Mouse (Mus musculus) cerebellum, postnatal 14 days (tissue): Measurements from ENCODE around the gene Orc5.
"Not testable (repeated sequence)": the region's sequence is repeated elsewhere in the genome, so short reads cannot be mapped to it uniquely, and the experiment has no call there.

Experiments
- DNase-seq, 2 experiments: peaks; one replicate each; pipeline ENCODE4 v3.0.0; 2021; ENCODE audit warnings: mixed read lengths in 2 of 2

The Orc5 gene

DNA sequence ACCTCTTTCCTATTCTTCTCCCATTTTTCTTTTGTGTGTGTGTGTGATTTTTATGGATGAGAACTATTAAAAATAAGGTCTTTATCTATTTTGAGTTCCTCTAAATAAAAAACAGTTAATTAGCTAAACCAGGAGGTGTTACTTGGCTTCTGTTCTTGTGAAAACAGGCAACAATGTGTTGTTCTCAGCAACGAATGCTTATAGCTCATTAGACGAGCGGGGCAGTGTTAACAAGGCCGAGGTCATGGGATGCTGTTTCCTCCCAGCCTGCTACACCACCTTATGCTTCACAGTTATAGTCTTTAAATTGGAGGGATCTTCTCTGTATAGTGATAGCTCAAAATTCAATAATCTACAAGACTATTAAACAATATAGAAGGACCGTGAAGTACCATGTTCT, 17.7 kb downstream of the Orc5 start:
- DNase-seq = no peak

- DNase-seq = peak; percentile 67 to 70
Observed at GRCm38 (mm10) chr5:22522612-22523011, 27.6 kb downstream of the Orc5 start.

DNA sequence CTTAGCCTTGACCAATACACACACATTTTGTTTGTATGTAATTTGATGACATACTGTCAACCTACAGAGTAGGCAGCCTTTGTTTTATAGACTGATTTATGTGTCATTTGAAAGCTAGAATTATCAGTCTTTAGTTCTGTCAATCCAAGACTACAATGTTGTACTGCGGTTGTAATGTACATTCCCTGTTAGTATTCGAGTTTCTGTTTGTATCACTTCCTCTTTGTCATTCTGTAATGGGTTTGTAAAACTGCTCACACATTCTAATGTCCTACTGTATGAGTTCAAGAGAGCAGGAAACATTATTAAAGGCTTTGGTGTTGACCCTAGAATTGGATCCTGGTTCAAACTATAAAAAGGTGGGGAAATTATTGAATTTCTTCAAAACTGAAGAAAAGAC, 30.5 kb downstream of the Orc5 start:
- DNase-seq = no peak

DNA sequence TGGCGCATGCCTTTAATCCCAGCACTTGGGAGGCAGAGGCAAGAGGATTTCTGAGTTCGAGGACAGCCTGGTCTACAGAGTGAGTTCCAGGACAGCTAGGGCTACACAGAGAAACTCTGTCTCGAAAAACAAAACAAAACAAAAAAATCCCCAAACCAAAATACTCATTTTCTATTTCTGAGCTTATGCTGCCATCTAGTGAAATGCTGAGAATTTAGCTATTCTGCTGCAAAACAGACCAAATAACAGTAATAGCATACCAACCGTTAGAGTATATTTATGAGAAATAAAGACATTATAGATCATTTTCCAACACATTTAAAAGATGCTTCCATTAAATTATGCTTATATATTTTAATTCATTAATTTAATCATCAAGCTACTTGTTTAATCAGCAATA, 34.5 kb downstream of the Orc5 start:
- DNase-seq = peak in 1 of 2 experiments; percentile 52

DNA sequence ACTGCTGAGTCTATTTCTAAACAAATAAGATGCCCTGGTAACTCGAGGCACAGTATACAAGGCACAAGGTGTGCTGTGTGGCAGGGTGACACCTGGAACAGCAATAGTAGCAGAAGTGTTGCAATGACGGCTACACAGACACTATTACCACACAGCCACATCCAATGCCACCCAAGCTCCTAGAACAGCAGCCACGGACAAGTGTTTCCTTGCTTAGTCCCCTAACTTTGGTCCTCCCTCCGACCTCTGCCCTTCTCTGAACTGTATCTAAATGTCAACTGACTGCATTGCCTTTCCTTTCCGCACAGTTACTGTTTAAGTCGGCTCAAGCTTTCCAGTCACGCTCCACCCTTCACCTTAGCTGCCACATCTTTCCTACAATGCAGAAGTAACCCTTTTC, 36.0 kb downstream of the Orc5 start:
- not testable (repeated sequence) for DNase-seq

DNA sequence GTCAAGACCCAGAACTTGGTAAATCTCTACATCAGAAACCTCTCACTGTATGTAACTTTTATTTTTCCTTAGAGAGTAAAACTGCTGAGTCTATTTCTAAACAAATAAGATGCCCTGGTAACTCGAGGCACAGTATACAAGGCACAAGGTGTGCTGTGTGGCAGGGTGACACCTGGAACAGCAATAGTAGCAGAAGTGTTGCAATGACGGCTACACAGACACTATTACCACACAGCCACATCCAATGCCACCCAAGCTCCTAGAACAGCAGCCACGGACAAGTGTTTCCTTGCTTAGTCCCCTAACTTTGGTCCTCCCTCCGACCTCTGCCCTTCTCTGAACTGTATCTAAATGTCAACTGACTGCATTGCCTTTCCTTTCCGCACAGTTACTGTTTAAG, 37.6 kb downstream of the Orc5 start:
- DNase-seq = not testable (repeated sequence)

GRCm38 (mm10) chr5:22511824-22512223, 38.4 kb downstream of the Orc5 start:
- peak; percentile 33 to 52 for DNase-seq

DNA sequence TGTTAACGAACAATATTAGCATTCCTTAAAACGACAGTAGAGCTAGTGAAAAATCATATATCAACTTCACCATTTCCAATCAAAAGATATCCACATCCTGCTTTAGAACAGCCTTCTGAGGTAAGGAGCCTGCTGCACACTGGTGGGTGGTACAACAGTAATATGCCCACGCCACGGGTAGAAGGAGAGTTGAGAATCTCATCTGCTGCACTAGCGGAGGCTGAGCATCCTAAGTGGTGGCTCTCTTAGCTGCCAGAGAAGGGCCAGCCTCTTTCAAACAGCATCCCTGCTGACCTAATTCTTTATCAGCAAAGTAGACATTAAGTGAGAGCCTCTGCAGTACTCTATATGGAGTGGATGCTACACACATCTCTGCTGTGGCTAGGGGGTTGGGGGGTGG, 41.7 kb downstream of the Orc5 start:
- DNase-seq = peak; percentile 30 to 38

DNA sequence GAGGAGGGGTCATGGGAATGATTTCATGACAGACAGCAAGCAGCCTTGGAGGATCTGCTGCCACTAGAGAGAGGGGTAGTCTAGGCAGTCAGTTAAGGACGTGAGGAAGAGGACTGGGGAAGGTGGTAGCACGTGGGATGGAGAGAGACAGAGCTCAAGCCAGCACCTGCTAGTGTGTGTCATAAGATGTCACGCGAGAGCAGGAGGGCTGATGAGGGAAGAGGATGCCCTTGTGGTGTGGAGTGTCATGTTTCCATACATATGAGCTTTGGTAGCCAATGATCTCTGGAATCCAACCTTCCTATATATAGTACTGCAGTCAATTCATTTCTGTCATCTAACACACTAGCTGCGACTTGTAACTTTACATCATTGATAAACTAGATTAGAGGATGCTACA, 50.8 kb downstream of the Orc5 start:
- no peak for DNase-seq

DNA sequence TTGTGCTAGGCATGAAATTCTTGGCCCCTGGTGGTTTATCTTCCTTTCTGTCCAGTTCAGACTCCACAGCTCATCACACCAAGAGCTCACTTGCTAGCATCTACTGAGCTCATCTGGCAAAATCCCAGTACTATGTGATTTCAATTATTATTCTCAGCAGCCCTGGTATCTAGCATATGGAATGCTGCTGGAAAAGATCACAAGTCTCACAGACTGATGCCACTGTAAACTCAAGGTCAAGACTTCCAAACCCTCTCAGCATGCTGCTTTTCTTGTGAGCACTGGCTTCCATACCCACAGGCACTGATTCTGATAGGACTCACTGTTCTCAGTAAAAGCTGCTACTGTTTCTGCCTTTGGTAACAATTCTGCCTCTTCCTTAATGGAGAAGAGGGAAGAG, 59.1 kb downstream of the Orc5 start:
- no peak for DNase-seq

GRCm38 (mm10) chr5:22489091-22489490, 61.1 kb downstream of the Orc5 start:
- DNase-seq = peak; percentile 60 to 65

- peak; percentile 92 to 96 for DNase-seq
Observed at GRCm38 (mm10) chr5:22486601-22487206, 63.5 kb downstream of the Orc5 start.

- peak; percentile 21 to 64 for DNase-seq
Observed at GRCm38 (mm10) chr5:22485764-22486163, 64.5 kb downstream of the Orc5 start.

- DNase-seq = no peak
Observed at GRCm38 (mm10) chr5:22482567-22482966, 67.7 kb downstream of the Orc5 start.

- DNase-seq = not testable (repeated sequence)
Observed at GRCm38 (mm10) chr5:22472445-22472844, 77.8 kb downstream of the Orc5 start.

DNA sequence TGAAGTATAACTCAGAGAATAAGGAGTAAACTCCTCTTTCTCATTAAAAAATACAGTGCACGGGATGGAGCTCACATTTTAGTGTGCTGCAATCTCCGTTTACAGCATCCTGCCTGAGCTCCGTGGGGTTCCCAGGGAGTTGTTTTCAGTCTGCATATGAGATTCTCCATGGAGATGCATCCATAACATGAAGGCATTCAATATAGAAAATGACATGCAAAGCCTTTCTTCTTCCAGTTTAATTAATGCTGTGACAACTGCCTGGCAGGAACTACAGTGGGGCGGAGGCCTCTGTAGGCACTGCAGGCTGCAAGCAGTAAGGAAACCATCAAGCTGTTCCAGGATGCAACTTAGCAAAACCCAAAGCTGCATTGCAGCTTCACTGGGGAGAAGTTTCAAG, 79.0 kb downstream of the Orc5 start:
- no peak for DNase-seq

DNA sequence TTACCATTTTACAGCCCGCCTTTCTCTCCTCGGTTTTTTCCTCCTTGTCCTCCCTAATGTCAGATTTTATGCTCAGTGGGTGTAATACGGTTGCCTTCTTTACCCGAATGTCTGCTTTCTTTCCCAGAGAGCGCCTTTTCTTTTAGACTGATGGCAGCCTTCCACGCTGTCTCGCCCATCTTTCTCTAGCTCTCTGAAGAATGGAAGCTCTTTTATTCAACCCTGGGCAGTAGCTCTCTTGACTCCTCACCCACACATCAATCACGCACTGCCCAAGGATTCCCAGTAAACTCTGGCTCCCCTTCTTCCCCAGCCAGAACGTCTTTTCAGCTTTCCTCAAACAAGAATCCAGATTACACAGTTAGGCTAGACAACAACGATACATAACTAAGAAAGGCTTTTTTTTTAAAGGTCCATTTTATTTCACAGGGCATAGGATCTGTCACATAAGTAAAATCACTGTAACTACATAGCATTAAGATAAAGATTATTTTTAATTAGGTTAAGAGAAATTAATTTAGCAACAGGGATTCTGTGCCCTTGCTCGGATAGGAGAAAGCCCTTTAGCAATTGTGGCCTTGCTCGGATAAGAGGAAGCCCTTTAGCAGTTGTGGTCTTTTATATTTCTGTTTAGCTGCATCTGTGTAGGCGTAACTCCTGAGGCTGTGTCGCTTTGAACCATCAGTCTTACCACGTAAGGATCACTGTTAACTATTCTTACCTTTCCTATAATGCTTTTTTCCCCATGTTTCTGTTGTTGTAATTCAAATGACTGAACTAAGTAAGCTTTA, 97.2 kb downstream of the Orc5 start:
- no peak for DNase-seq

- no peak for DNase-seq
Observed at GRCm38 (mm10) chr5:22452452-22452851, 97.8 kb downstream of the Orc5 start.

- DNase-seq = no peak
Observed at GRCm38 (mm10) chr5:22451764-22452163, 98.5 kb downstream of the Orc5 start.

DNA sequence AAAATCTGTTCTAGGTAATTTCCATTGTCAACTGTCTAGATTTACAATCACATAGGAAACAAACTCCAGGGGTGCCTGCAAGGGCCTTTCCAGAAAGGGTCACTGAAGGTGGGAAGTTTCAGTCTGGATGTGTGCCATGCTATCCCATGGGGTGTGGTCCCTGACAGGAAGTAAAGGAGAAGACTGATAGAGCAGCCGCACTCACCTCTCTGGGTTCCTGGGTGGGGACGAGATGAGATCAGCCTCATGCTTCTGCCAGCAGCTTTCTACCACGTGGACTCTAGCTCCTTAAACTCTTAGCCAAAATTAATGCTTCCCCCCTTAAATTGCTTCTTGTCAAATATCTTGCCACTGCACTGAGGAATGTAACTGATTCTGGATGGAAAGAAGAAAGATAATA, 100.7 kb downstream of the Orc5 start:
- no peak for DNase-seq
